Mouse (Mus musculus) thymus, adult 2 months (tissue): ENCODE measurements at regions not wholly inside any gene's neighbourhood (a gene's known extent, or its start where the extent isn't known, plus 50 kb on each side); places are given as distances from the start of the nearest gene placed in this dataset.

Source experiments
- DNase-seq: peaks from one replicate; pipeline ENCODE4 v3.0.0; 2021
- H3K27ac ChIP-seq: fragments of 200-500 bp; 2 replicates; pipeline ENCODE4 v1.5.1; 2012; ENCODE audit warnings: low read length, control low read depth; ENCODE audit not compliant: control insufficient read depth, insufficient read depth
- H3K27me3 ChIP-seq: fragments of 200-500 bp; 2 replicates; pipeline ENCODE4 v1.6.1; 2012; ENCODE audit warnings: mild to moderate bottlenecking, low read length, moderate library complexity, mixed read lengths; ENCODE audit not compliant: control insufficient read depth, insufficient read depth
- H3K36me3 ChIP-seq: fragments of 200-500 bp; 2 replicates; pipeline ENCODE4 v1.6.1; 2012; ENCODE audit warnings: mild to moderate bottlenecking, low read length, moderate library complexity; ENCODE audit not compliant: control insufficient read depth, insufficient read depth
- H3K4me1 ChIP-seq: fragments of 200-500 bp; replicated peaks from 2 replicates; pipeline ENCODE4 v1.6.1; 2012; ENCODE audit warnings: low read length; ENCODE audit not compliant: control insufficient read depth, insufficient read depth
- H3K4me3 ChIP-seq: fragments of 200-500 bp; 2 replicates; pipeline ENCODE4 v1.5.1; 2012; ENCODE audit warnings: mild to moderate bottlenecking, low read length, control low read depth, moderate library complexity; ENCODE audit not compliant: control insufficient read depth, insufficient read depth
- CTCF ChIP-seq: fragments of 200-500 bp; IDR thresholded peaks from 2 replicates; pipeline ENCODE4 v1.5.1; 2012; ENCODE audit warnings: mild to moderate bottlenecking, control low read depth, low read length, moderate library complexity, borderline replicate concordance; ENCODE audit not compliant: control insufficient read depth, poor library complexity, insufficient read depth; ENCODE audit errors: extremely low read depth
- POLR2A ChIP-seq: fragments of 200-500 bp; IDR thresholded peaks from 2 replicates; pipeline ENCODE4 v1.6.1; 2012; ENCODE audit warnings: mild to moderate bottlenecking, low read length, control low read depth, moderate library complexity; ENCODE audit not compliant: control insufficient read depth, poor library complexity, insufficient read depth; ENCODE audit errors: extremely low read depth
- WGBS: fragments of 180-500 bp; shearing (Covaris S2); methylation state at CpG from one replicate; pipeline ENCODE4 v1.1.7; 2018; 5-methylcytosine and 5-hydroxymethylcytosine counted together

GRCm38 (mm10) chr2:159307001-159307400 is 512.4 kb downstream of the Dhx35 start:
- H3K36me3 ChIP-seq = no peaks in the 10 kb centered on the region
- H3K27ac ChIP-seq = no peak overlapping the region
- no peak overlapping the region for H3K4me3 ChIP-seq
- DNase-seq = no peak
- WGBS = 86% methylated on average over 7 of the region's 7 CpGs
- H3K27me3 ChIP-seq = no peaks in the 10 kb centered on the region
- no peaks in the 10 kb centered on the region for H3K4me1 ChIP-seq
- TF ChIP-seq POLR2A (no peak), CTCF (no peak)

GRCm38 (mm10) chr2:159334711-159335110 is 540.1 kb downstream of the Dhx35 start:
- DNase-seq = no peak
- Histone ChIP-seq H3K4me1 (no peaks in the 10 kb centered on the region), H3K4me3 (no peak overlapping the region), H3K36me3 (no peaks in the 10 kb centered on the region), H3K27ac (no peak overlapping the region), H3K27me3 (no peaks in the 10 kb centered on the region)
- TF ChIP-seq CTCF (no peak), POLR2A (no peak)
- WGBS = 50% methylated on average over 3 of the region's 3 CpGs

GRCm38 (mm10) chr2:159336646-159337045 is 542.0 kb downstream of the Dhx35 start:
- WGBS = 89% methylated on average over 2 of the region's 2 CpGs
- no peak overlapping the region for H3K4me3 ChIP-seq
- TF ChIP-seq POLR2A = no peak
- no peak for TF ChIP-seq CTCF

GRCm38 (mm10) chr2:159343624-159344560 is 549.3 kb downstream of the Dhx35 start:
- Histone ChIP-seq H3K27ac (no peak overlapping the region), H3K27me3 (no peaks in the 10 kb centered on the region), H3K4me3 (no peak overlapping the region), H3K4me1 (no peaks in the 10 kb centered on the region), H3K36me3 (no peaks in the 10 kb centered on the region)
- DNase-seq = no peak
- TF ChIP-seq POLR2A (no peak), CTCF (no peak)
- WGBS = 81% methylated on average over 5 of the region's 5 CpGs

More at GRCm38 (mm10) chr2:159336646-159337045, 542.0 kb downstream of the Dhx35 start:
- no peaks in the 10 kb centered on the region for H3K27me3 ChIP-seq
- H3K27ac ChIP-seq = no peak overlapping the region
- no peaks in the 10 kb centered on the region for H3K36me3 ChIP-seq
- no peak for DNase-seq
- no peaks in the 10 kb centered on the region for H3K4me1 ChIP-seq

DNA sequence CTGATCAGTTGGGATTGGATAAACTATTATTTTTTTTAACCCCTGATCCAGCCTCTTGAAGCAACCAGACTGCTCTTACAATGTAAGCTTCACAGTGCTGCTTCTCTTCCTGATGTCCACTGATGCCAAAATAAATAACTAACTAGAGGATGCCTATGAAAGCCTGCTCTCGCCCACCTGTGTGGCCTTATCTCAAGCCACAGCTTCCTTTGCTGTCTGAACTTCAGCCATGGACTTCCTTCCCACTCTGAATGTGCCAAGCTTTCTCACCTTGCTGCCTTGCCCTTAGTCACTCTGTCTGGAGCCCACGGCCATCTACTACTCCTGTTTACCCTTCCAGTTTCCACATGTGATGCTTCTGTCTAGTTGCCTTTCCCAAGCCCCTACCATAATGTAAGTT is 559.6 kb downstream of the Dhx35 start:
- Histone ChIP-seq H3K36me3 (no peaks in the 10 kb centered on the region), H3K4me3 (no peak overlapping the region), H3K27ac (no peak overlapping the region), H3K27me3 (no peaks in the 10 kb centered on the region), H3K4me1 (no peaks in the 10 kb centered on the region)
- no peak for TF ChIP-seq POLR2A
- no peak for TF ChIP-seq CTCF
- WGBS = 5% methylated on average over 2 of the region's 2 CpGs
- no peak for DNase-seq

DNA sequence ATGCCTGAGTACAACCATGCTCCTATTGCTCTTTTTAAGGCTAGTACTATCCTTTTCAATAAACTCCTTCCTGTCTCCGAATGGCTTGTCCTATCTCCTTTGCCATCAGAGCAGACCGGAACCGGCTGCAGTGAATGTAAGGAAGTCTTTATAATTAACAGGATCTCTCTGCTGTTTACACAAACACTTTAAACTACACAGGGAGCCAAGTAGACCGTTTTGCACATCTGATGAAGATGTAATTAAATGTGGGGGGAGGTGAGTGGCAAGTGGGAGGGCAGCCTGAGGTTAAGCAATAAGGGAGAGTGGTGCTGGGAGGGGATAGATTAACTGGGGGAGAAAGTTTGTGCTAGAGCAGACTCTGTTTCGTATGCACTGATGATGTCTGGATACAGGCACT is 561.9 kb downstream of the Dhx35 start:
- H3K27ac ChIP-seq = no peak overlapping the region
- DNase-seq = no peak
- 21% methylated on average over 5 of the region's 5 CpGs for WGBS
- TF ChIP-seq POLR2A (no peak), CTCF (no peak)
- H3K4me3 ChIP-seq = no peak overlapping the region
- no peaks in the 10 kb centered on the region for H3K4me1 ChIP-seq
- no peaks in the 10 kb centered on the region for H3K27me3 ChIP-seq
- H3K36me3 ChIP-seq = no peaks in the 10 kb centered on the region
